ENCODE assay signal across 9 mouse cellular contexts in genomic region chr19:10896849-10897248, GRCm38 (mm10). TPM values are rescaled to one million over a fixed set of nuclear protein-coding genes. Genes with fewer than 3 reads are reported as not detected.
DNase-seq lines count a peak whose midpoint lies in the region; ATAC-seq and TF ChIP-seq lines count a peak whose summit lies in the region.
"Had no signal": no experiment of that assay in that cellular context is flagged by ENCODE, and none has a peak within 500 bp of the region (broad histone marks: within the 10 kb centered on the region; RNA-seq: fewer than 3 reads in every experiment).

No protein-coding gene starts in this region.

- H3K36me3 ChIP-seq in lung, embryonic 15.5 days, result peaks cover 46% of the 10 kb centered on the region
- H3K36me3 ChIP-seq in heart, embryonic 15.5 days, result peaks cover 38% of the 10 kb centered on the region
- peaks cover 46% of the 10 kb centered on the region for H3K36me3 ChIP-seq in liver, embryonic 12.5 days
- peaks cover 32% of the 10 kb centered on the region for H3K36me3 ChIP-seq in stomach, postnatal 0 days (ENCODE audit: control insufficient read depth, insufficient read depth, low read length)

- no peak for ATAC-seq in lung, embryonic 15.5 days (ENCODE audit: borderline replicate concordance, extremely low read depth, low FRiP score, low TSS enrichment)
- no peak for ATAC-seq in heart, embryonic 15.5 days (replicated peaks; ENCODE audit: insufficient number of reproducible peaks, insufficient read depth, low FRiP score, low read depth)
- ATAC-seq in liver, embryonic 12.5 days, result no peak
- ATAC-seq in stomach, postnatal 0 days (ENCODE audit: low FRiP score, low TSS enrichment), result no peak
- no peak for ATAC-seq in CD4-positive, CD25-positive, alpha-beta regulatory T cell, adult 4 months

- peak overlapping the region; percentile 99 for H3K4me3 ChIP-seq in lung, embryonic 15.5 days
- peak overlapping the region; percentile 80 for H3K4me3 ChIP-seq in heart, embryonic 15.5 days
- peak overlapping the region; percentile 88 for H3K4me3 ChIP-seq in liver, embryonic 12.5 days
- peak overlapping the region; percentile 74 for H3K4me3 ChIP-seq in stomach, postnatal 0 days (ENCODE audit: low read depth, low read length)

- no peak overlapping the region for H3K27ac ChIP-seq in lung, embryonic 15.5 days
- peak overlapping the region; percentile 89 for H3K27ac ChIP-seq in heart, embryonic 15.5 days
- H3K27ac ChIP-seq in liver, embryonic 12.5 days, result no peak overlapping the region
- no peak overlapping the region for H3K27ac ChIP-seq in stomach, postnatal 0 days (replicated peaks)

- TF ChIP-seq EP300 in stomach, postnatal 0 days (optimal IDR thresholded peaks at IDR 0.05), result no peak

- 59% methylated on average over 7 of the region's 7 CpGs for WGBS in lung, embryonic 15.5 days
- 35% methylated on average over 7 of the region's 7 CpGs for whole genome bisulfite sequencing in heart, embryonic 15.5 days
- 61% methylated on average over 7 of the region's 7 CpGs for WGBS in liver, embryonic 12.5 days (ENCODE audit: insufficient replicate concordance)
- WGBS in stomach, postnatal 0 days, result 56% methylated on average over 7 of the region's 7 CpGs

- peak overlapping the region; percentile 94; the same call in 1 of the 2 replicates for H3K9ac ChIP-seq in lung, embryonic 15.5 days
- H3K9ac ChIP-seq in heart, embryonic 15.5 days, result peak overlapping the region; percentile 87
- peak overlapping the region; percentile 85 for H3K9ac ChIP-seq in liver, embryonic 12.5 days
- peak overlapping the region; percentile 90; the same call in 1 of the 2 replicates for H3K9ac ChIP-seq in stomach, postnatal 0 days (ENCODE audit: low read length)

- peaks cover 19% of the 10 kb centered on the region for H3K4me1 ChIP-seq in lung, embryonic 15.5 days
- peaks cover 24% of the 10 kb centered on the region for H3K4me1 ChIP-seq in heart, embryonic 15.5 days (replicated peaks)
- H3K4me1 ChIP-seq in liver, embryonic 12.5 days, result peaks cover 27% of the 10 kb centered on the region
- H3K4me1 ChIP-seq in stomach, postnatal 0 days (replicated peaks; ENCODE audit: control insufficient read depth, insufficient read depth), result 0 out of 2 replicates have a peak, but pooled peaks cover 2% of the 10 kb centered on the region

- H3K27me3 ChIP-seq in lung, embryonic 15.5 days, result no peaks in the 10 kb centered on the region
- H3K27me3 ChIP-seq in heart, embryonic 15.5 days, result no peaks in the 10 kb centered on the region
- H3K27me3 ChIP-seq in liver, embryonic 12.5 days (replicated peaks), result no peaks in the 10 kb centered on the region
- no peaks in the 10 kb centered on the region for H3K27me3 ChIP-seq in stomach, postnatal 0 days (ENCODE audit: control insufficient read depth, insufficient read depth, low read length)

- no peak for DNase-seq in lung, postnatal 4 days
- no peak for DNase-seq in stomach, postnatal 0 days (ENCODE audit: low spot score)
- no peak for DNase-seq in layer of hippocampus, postnatal 14 days (ENCODE audit: low spot score in 2 of 2)
- DNase-seq: cerebellum, adult 8-10 months had no signal

- TF ChIP-seq CTCF in stomach, postnatal 0 days (IDR thresholded peaks at IDR 0.05; ENCODE audit: low read depth), result no peak

- no peaks in the 10 kb centered on the region for H3K9me3 ChIP-seq in lung, embryonic 15.5 days
- no peaks in the 10 kb centered on the region for H3K9me3 ChIP-seq in heart, embryonic 15.5 days (replicated peaks)
- no peaks in the 10 kb centered on the region for H3K9me3 ChIP-seq in liver, embryonic 12.5 days (replicated peaks)
- no peaks in the 10 kb centered on the region for H3K9me3 ChIP-seq in stomach, postnatal 0 days (ENCODE audit: control insufficient read depth, low read length)

- H3K4me2 ChIP-seq in lung, embryonic 15.5 days, result peak overlapping the region; percentile 84
- peak overlapping the region; percentile 79 for H3K4me2 ChIP-seq in heart, embryonic 15.5 days
- peak overlapping the region; percentile 93 for H3K4me2 ChIP-seq in liver, embryonic 12.5 days
- peak overlapping the region; percentile 80 for H3K4me2 ChIP-seq in stomach, postnatal 0 days (replicated peaks; ENCODE audit: low read depth)

RNA-seq across cellular contexts. Expression of gene Prpf19, which starts 1.8 kb away (rescaled TPM):
- 35.8 and 39.8 TPM in 2 replicates for polyA plus RNA-seq in lung, embryonic 15.5 days (2015; fragmentation: Nextera tagmentation; extraction: Ambion mirVana)
- polyA plus RNA-seq in heart, embryonic 15.5 days (2015; fragmentation: Nextera tagmentation; extraction: Ambion mirVana), result 29.4 and 31.2 TPM in 2 replicates
- 24.1 and 25.6 TPM in 2 replicates for polyA plus RNA-seq in liver, embryonic 12.5 days (2016; fragmentation: Nextera tagmentation; extraction: Ambion mirVana)
- 17.6 and 19.5 TPM in 2 replicates for polyA plus RNA-seq in stomach, postnatal 0 days (2015; fragmentation: Nextera tagmentation; extraction: Ambion mirVana)
- 100 to 1,000 TPM; 198 to 203 TPM for total RNA-seq in layer of hippocampus, postnatal 14 days (2021)
- 10 to 100 TPM; 10.4 to 24.8 TPM for polyA plus RNA-seq in CD4-positive, CD25-positive, alpha-beta regulatory T cell, adult 4 months (2017; shearing (Covaris generic))

RNA-seq across cellular contexts. Expression of gene Tmem109, which starts 15.0 kb away (rescaled TPM):
- polyA plus RNA-seq in lung, embryonic 15.5 days (2015; fragmentation: Nextera tagmentation; extraction: Ambion mirVana), result 138 TPM in 2 replicates
- 93.2 and 106 TPM in 2 replicates for polyA plus RNA-seq in heart, embryonic 15.5 days (2015; fragmentation: Nextera tagmentation; extraction: Ambion mirVana)
- 28.2 and 28.5 TPM in 2 replicates for polyA plus RNA-seq in liver, embryonic 12.5 days (2016; fragmentation: Nextera tagmentation; extraction: Ambion mirVana)
- 176 and 186 TPM in 2 replicates for polyA plus RNA-seq in stomach, postnatal 0 days (2015; fragmentation: Nextera tagmentation; extraction: Ambion mirVana)
- 10 to 100 TPM; 33.2 to 40.9 TPM for total RNA-seq in layer of hippocampus, postnatal 14 days (2021)
- polyA plus RNA-seq in CD4-positive, CD25-positive, alpha-beta regulatory T cell, adult 4 months (2017; shearing (Covaris generic)), result 10 to 100 TPM; 57.5 to 82.3 TPM

RNA-seq across cellular contexts. Expression of gene Zp1, which starts 23.6 kb away (rescaled TPM):
- not detected in 2 replicates for polyA plus RNA-seq in lung, embryonic 15.5 days (2015; fragmentation: Nextera tagmentation; extraction: Ambion mirVana)
- not detected in 2 replicates for polyA plus RNA-seq in heart, embryonic 15.5 days (2015; fragmentation: Nextera tagmentation; extraction: Ambion mirVana)
- polyA plus RNA-seq in liver, embryonic 12.5 days (2016; fragmentation: Nextera tagmentation; extraction: Ambion mirVana), result not detected in 2 replicates
- 0.08 and 0.17 TPM in 2 replicates for polyA plus RNA-seq in stomach, postnatal 0 days (2015; fragmentation: Nextera tagmentation; extraction: Ambion mirVana)
- total RNA-seq in layer of hippocampus, postnatal 14 days (2021), result not detected
- not detected for polyA plus RNA-seq in CD4-positive, CD25-positive, alpha-beta regulatory T cell, adult 4 months (2017; shearing (Covaris generic))
- total RNA-seq: heart, adult 18-20 months had no signal

RNA-seq across cellular contexts. Expression of gene Tmem132a, which starts 27.1 kb away (rescaled TPM):
- 75.9 TPM in 2 replicates for polyA plus RNA-seq in lung, embryonic 15.5 days (2015; fragmentation: Nextera tagmentation; extraction: Ambion mirVana)
- polyA plus RNA-seq in heart, embryonic 15.5 days (2015; fragmentation: Nextera tagmentation; extraction: Ambion mirVana), result 40.8 and 48.7 TPM in 2 replicates
- polyA plus RNA-seq in liver, embryonic 12.5 days (2016; fragmentation: Nextera tagmentation; extraction: Ambion mirVana), result 10.6 TPM in 2 replicates
- 19.1 and 20.8 TPM in 2 replicates for polyA plus RNA-seq in stomach, postnatal 0 days (2015; fragmentation: Nextera tagmentation; extraction: Ambion mirVana)
- 100 to 1,000 TPM; 221 to 224 TPM for total RNA-seq in layer of hippocampus, postnatal 14 days (2021)
- polyA plus RNA-seq in CD4-positive, CD25-positive, alpha-beta regulatory T cell, adult 4 months (2017; shearing (Covaris generic)), result under 1 TPM in 1 of 2 experiments, not detected in 1; 0.39 TPM

RNA-seq across cellular contexts. Expression of gene Ptgdr2, which starts 40.1 kb away (rescaled TPM):
- 0.09 and 0.11 TPM in 2 replicates for polyA plus RNA-seq in lung, embryonic 15.5 days (2015; fragmentation: Nextera tagmentation; extraction: Ambion mirVana)
- 0.06 and 0.25 TPM in 2 replicates for polyA plus RNA-seq in heart, embryonic 15.5 days (2015; fragmentation: Nextera tagmentation; extraction: Ambion mirVana)
- 0.05 and 0.06 TPM in 2 replicates for polyA plus RNA-seq in liver, embryonic 12.5 days (2016; fragmentation: Nextera tagmentation; extraction: Ambion mirVana)
- polyA plus RNA-seq in stomach, postnatal 0 days (2015; fragmentation: Nextera tagmentation; extraction: Ambion mirVana), result 0.06 and 0.07 TPM in 2 replicates
- under 1 TPM; 0.29 to 0.32 TPM for total RNA-seq in layer of hippocampus, postnatal 14 days (2021)
- not detected for polyA plus RNA-seq in CD4-positive, CD25-positive, alpha-beta regulatory T cell, adult 4 months (2017; shearing (Covaris generic))
- total RNA-seq: heart, adult 18-20 months had no signal
